Mouse (Mus musculus): ENCODE data around the gene Tmem38a. TPM values are rescaled to one million over a fixed set of nuclear protein-coding genes. Genes with fewer than 3 reads are reported as not detected.

Gene Tmem38a
- 5.6 and 5.9 TPM in 2 replicates for polyA plus RNA-seq (2012; rRNA removed)

GRCm38 (mm10) chr8:72571611-72572473 lies at the start of gene Tmem38a:
TSS of gene Tmem38a (plus strand) at chr8:72572055.
- Histone ChIP-seq H3K27ac (ENCODE audit: insufficient read depth, low read length) (peak within 1 kb of the TSS; percentile 97), H3K36me3 (ENCODE audit: control insufficient read depth, insufficient read depth, low read length) (peaks cover 13% of the 10 kb centered on the region), H3K27me3 (ENCODE audit: control insufficient read depth, insufficient read depth, low read length) (no peaks in the 10 kb centered on the region), H3K4me3 (ENCODE audit: extremely low read depth, insufficient read depth, insufficient read length) (peak within 1 kb of the TSS; percentile 91), H3K4me1 (ENCODE audit: control insufficient read depth, insufficient read depth, insufficient read length) (peaks cover 5% of the 10 kb centered on the region; the same call in 1 of the 2 replicates)
- under 1% methylated on average over 45 of the region's 45 CpGs for WGBS
- TF ChIP-seq POLR2A (IDR thresholded peaks at IDR 0.05; ENCODE audit: low read depth, low read length) (no peak), CTCF (IDR thresholded peaks at IDR 0.05; ENCODE audit: extremely low read depth, insufficient read depth, insufficient read length, insufficient replicate concordance) (no peak)
- DNase-seq (ENCODE audit: low read depth in 1 of 2, low spot score in 2 of 2): peak in 1 of 2 experiments; percentile 58

GRCm38 (mm10) chr8:72532103-72532502 lies 39.8 kb upstream of the Tmem38a start:
- no peak for DNase-seq (ENCODE audit: low read depth in 1 of 2, low spot score in 2 of 2)
- no peak overlapping the region for H3K4me3 ChIP-seq (ENCODE audit: extremely low read depth, insufficient read depth, insufficient read length)
- 87% methylated on average over 1 of the region's 1 CpGs for WGBS
- no peaks in the 10 kb centered on the region for H3K27me3 ChIP-seq (ENCODE audit: control insufficient read depth, insufficient read depth, low read length)
- no peaks in the 10 kb centered on the region for H3K36me3 ChIP-seq (ENCODE audit: control insufficient read depth, insufficient read depth, low read length)
- TF ChIP-seq POLR2A (IDR thresholded peaks at IDR 0.05; ENCODE audit: low read depth, low read length) (no peak), CTCF (IDR thresholded peaks at IDR 0.05; ENCODE audit: extremely low read depth, insufficient read depth, insufficient read length, insufficient replicate concordance) (no peak)
- no peak overlapping the region for H3K27ac ChIP-seq (ENCODE audit: insufficient read depth, low read length)
- H3K4me1 ChIP-seq (ENCODE audit: control insufficient read depth, insufficient read depth, insufficient read length): no peaks in the 10 kb centered on the region

GRCm38 (mm10) chr8:72534888-72535287 lies 37.0 kb upstream of the Tmem38a start:
- WGBS: 94% methylated on average over 3 of the region's 3 CpGs
- Histone ChIP-seq H3K27ac (ENCODE audit: insufficient read depth, low read length) (no peak overlapping the region), H3K4me1 (ENCODE audit: control insufficient read depth, insufficient read depth, insufficient read length) (no peaks in the 10 kb centered on the region), H3K4me3 (ENCODE audit: extremely low read depth, insufficient read depth, insufficient read length) (no peak overlapping the region), H3K27me3 (ENCODE audit: control insufficient read depth, insufficient read depth, low read length) (no peaks in the 10 kb centered on the region), H3K36me3 (ENCODE audit: control insufficient read depth, insufficient read depth, low read length) (no peaks in the 10 kb centered on the region)
- no peak for DNase-seq (ENCODE audit: low read depth in 1 of 2, low spot score in 2 of 2)
- TF ChIP-seq CTCF (IDR thresholded peaks at IDR 0.05; ENCODE audit: extremely low read depth, insufficient read depth, insufficient read length, insufficient replicate concordance) (no peak), POLR2A (IDR thresholded peaks at IDR 0.05; ENCODE audit: low read depth, low read length) (no peak)

GRCm38 (mm10) chr8:72539234-72539633 lies 32.6 kb upstream of the Tmem38a start:
- H3K27me3 ChIP-seq (ENCODE audit: control insufficient read depth, insufficient read depth, low read length): no peaks in the 10 kb centered on the region
- no peaks in the 10 kb centered on the region for H3K4me1 ChIP-seq (ENCODE audit: control insufficient read depth, insufficient read depth, insufficient read length)
- no peak for DNase-seq (ENCODE audit: low read depth in 1 of 2, low spot score in 2 of 2)

GRCm38 (mm10) chr8:72547122-72547801 lies 24.6 kb upstream of the Tmem38a start:
- 2% methylated on average over 27 of the region's 27 CpGs for WGBS

More at GRCm38 (mm10) chr8:72539234-72539633, 32.6 kb upstream of the Tmem38a start:
- no peak overlapping the region for H3K4me3 ChIP-seq (ENCODE audit: extremely low read depth, insufficient read depth, insufficient read length)
- no peak overlapping the region for H3K27ac ChIP-seq (ENCODE audit: insufficient read depth, low read length)
- H3K36me3 ChIP-seq (ENCODE audit: control insufficient read depth, insufficient read depth, low read length): no peaks in the 10 kb centered on the region
- TF ChIP-seq POLR2A (IDR thresholded peaks at IDR 0.05; ENCODE audit: low read depth, low read length): no peak
- TF ChIP-seq CTCF (IDR thresholded peaks at IDR 0.05; ENCODE audit: extremely low read depth, insufficient read depth, insufficient read length, insufficient replicate concordance): no peak

GRCm38 (mm10) chr8:72547802-72548643 lies 23.8 kb upstream of the Tmem38a start, which contains the start of gene Med26:
TSS of gene Med26 (minus strand) at chr8:72548270.
- Histone ChIP-seq H3K4me1 (ENCODE audit: control insufficient read depth, insufficient read depth, insufficient read length) (peaks cover 11% of the 10 kb centered on the region), H3K4me3 (ENCODE audit: extremely low read depth, insufficient read depth, insufficient read length) (peak within 1 kb of the TSS; percentile 65), H3K27me3 (ENCODE audit: control insufficient read depth, insufficient read depth, low read length) (no peaks in the 10 kb centered on the region), H3K27ac (ENCODE audit: insufficient read depth, low read length) (peak within 1 kb of the TSS; percentile 62), H3K36me3 (ENCODE audit: control insufficient read depth, insufficient read depth, low read length) (no peaks in the 10 kb centered on the region)
- WGBS: under 1% methylated on average over 92 of the region's 92 CpGs
- TF ChIP-seq POLR2A (IDR thresholded peaks at IDR 0.05; ENCODE audit: low read depth, low read length) (no peak; the same call in 1 of the 2 replicates), CTCF (IDR thresholded peaks at IDR 0.05; ENCODE audit: extremely low read depth, insufficient read depth, insufficient read length, insufficient replicate concordance) (no peak)
- DNase-seq (ENCODE audit: low read depth in 1 of 2, low spot score in 2 of 2): peak; percentile 93 to 97

More at GRCm38 (mm10) chr8:72547122-72547801, 24.6 kb upstream of the Tmem38a start:
- peak in 1 of 2 experiments; percentile 5 for DNase-seq (ENCODE audit: low read depth in 1 of 2, low spot score in 2 of 2)
- Histone ChIP-seq H3K27me3 (ENCODE audit: control insufficient read depth, insufficient read depth, low read length) (no peaks in the 10 kb centered on the region), H3K4me3 (ENCODE audit: extremely low read depth, insufficient read depth, insufficient read length) (peak overlapping the region; percentile 65), H3K36me3 (ENCODE audit: control insufficient read depth, insufficient read depth, low read length) (no peaks in the 10 kb centered on the region), H3K27ac (ENCODE audit: insufficient read depth, low read length) (0 out of 2 replicates have a peak overlapping the region, but pooled peaks have one; percentile 15), H3K4me1 (ENCODE audit: control insufficient read depth, insufficient read depth, insufficient read length) (peaks cover 8% of the 10 kb centered on the region; the same call in 1 of the 2 replicates)
- TF ChIP-seq POLR2A (IDR thresholded peaks at IDR 0.05; ENCODE audit: low read depth, low read length): no peak
- TF ChIP-seq CTCF (IDR thresholded peaks at IDR 0.05; ENCODE audit: extremely low read depth, insufficient read depth, insufficient read length, insufficient replicate concordance): no peak

All from spleen, adult 2 months (tissue).